Mouse (Mus musculus) embryonic stem cell, embryonic (primary cell): ENCODE results near the gene Nppa.

Experiments
- CTCF ChIA-PET, 4 experiments: fragments of 300-600 bp in 2 of 4; fragments of 350-600 bp in 2 of 4; sonication (Branson Sonifier 250); formaldehyde crosslinking; loops; one replicate each; lab custom pipeline; 2022; ENCODE audit warnings: inconsistent platforms in 2 of 4; lab: Charles Lee
- POLR2A ChIA-PET, 4 experiments: fragments of 300-600 bp in 2 of 4; fragments of 350-600 bp in 2 of 4; sonication (Branson Sonifier 250); formaldehyde crosslinking; loops; one replicate each; lab custom pipeline; 2022; ENCODE audit warnings: antibody characterized with exemption in 4 of 4, inconsistent platforms in 1 of 4; lab: Charles Lee

The Nppa gene

DNA sequence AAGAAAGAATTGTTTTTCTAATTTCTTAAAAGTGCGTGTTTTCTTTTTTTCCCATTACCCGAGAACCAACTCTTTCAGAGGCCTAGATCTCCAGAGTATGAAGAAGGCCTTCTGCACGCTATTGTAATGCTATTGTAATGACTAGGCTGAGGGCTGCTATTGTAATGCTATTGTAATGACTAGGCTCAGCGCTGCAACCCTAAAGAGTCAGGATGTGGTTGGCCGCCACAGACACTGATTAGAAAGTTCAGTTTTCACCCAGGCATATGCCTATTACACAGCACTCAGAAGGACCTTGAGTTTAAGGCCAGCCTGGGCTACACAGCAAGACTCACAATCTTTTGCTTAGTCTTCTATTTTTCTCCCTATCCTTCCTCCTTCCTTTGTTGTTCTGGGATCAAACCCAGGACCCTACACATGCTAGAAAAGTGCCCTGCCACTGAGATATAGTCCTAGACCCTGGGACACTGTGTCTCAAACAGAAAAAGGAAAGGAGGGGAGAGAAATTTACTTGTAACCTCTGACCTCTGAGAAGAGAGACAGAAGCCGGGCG lies 33.4 kb downstream of the Nppa start:
- CTCF ChIA-PET: no interaction called here
- POLR2A ChIA-PET: interaction anchor here in 3 of 4 experiments (0.7 to 43.0 kb wide), 23 partner anchors 0 to 120 kb away, joined by 3 to 812 read pairs (median 7); partner anchors contain the start of genes Agtrap (in 2 of the 3), Nppb (in 2 of the 3), Clcn6 (in 1 of the 3) and Mthfr (in 1 of the 3)

- POLR2A ChIA-PET: interaction anchor here (0.6 to 43.0 kb wide), 19 partner anchors 1 to 413 kb away, joined by 3 to 812 read pairs (median 3); partner anchors contain the start of genes Agtrap (in 2 of the 4), Clcn6 (in 1 of the 4), Disp3 (in 1 of the 4) and Mthfr (in 1 of the 4)
- CTCF ChIA-PET: interaction anchor here in 1 of 4 experiments (0.6 kb wide), 1 partner anchor 80 kb away, joined by 4 read pairs; no protein-coding TSS in a partner anchor
These were observed 34.9 kb downstream of the Nppa start for GRCm38 (mm10) chr4:148035440-148035839.

- ChIA-PET CTCF (interaction anchor here in 3 of 4 experiments (0.8 to 1.7 kb wide), 10 partner anchors 20 to 122 kb away, joined by 3 to 6 read pairs (median 4); partner anchors contain the start of genes Fbxo2 (in 1 of the 3), Fbxo44 (in 1 of the 3) and Nppb (in 1 of the 3)), POLR2A (interaction anchor here (0.6 to 43.0 kb wide), 85 partner anchors 4 to 589 kb away, joined by 3 to 812 read pairs (median 5); partner anchors contain the start of genes Agtrap (in 2 of the 4), Fbxo2 (in 2 of the 4), Fbxo44 (in 2 of the 4) and Fbxo6 (in 2 of the 4))
These were observed 37.6 kb downstream of the Nppa start for GRCm38 (mm10) chr4:148038079-148038599.

GRCm38 (mm10) chr4:148038600-148039253 lies 38.2 kb downstream of the Nppa start, which contains the start of the genes Clcn6 and Mthfr:
Gene Clcn6, minus strand, starts transcription at chr4:148038821.
Gene Mthfr, plus strand, starts transcription at chr4:148039077.
- POLR2A ChIA-PET: interaction anchor here (0.6 to 43.0 kb wide), 87 partner anchors 5 to 594 kb away, joined by 3 to 812 read pairs (median 5); partner anchors contain the start of genes Fbxo2 (in 3 of the 4), Fbxo44 (in 3 of the 4), Agtrap (in 2 of the 4) and Fbxo6 (in 2 of the 4)

GRCm38 (mm10) chr4:148039254-148040028 lies 38.9 kb downstream of the Nppa start:
- CTCF ChIA-PET: interaction anchor here in 3 of 4 experiments (0.8 to 1.7 kb wide), 8 partner anchors 19 to 121 kb away, joined by 3 to 6 read pairs (median 4); partner anchors contain the start of genes Fbxo2 (in 1 of the 3) and Fbxo44 (in 1 of the 3)
- POLR2A ChIA-PET: interaction anchor here (0.6 to 43.0 kb wide), 78 partner anchors 5 to 593 kb away, joined by 3 to 812 read pairs (median 6); partner anchors contain the start of genes Fbxo2 (in 3 of the 4), Fbxo44 (in 3 of the 4), Agtrap (in 2 of the 4) and Fbxo6 (in 2 of the 4)

More at GRCm38 (mm10) chr4:148038600-148039253, 38.2 kb downstream of the Nppa start, which contains the start of the genes Clcn6 and Mthfr:
- CTCF ChIA-PET: interaction anchor here in 3 of 4 experiments (0.8 to 1.7 kb wide), 10 partner anchors 19 to 122 kb away, joined by 3 to 6 read pairs (median 4); partner anchors contain the start of genes Fbxo2 (in 1 of the 3) and Fbxo44 (in 1 of the 3)

GRCm38 (mm10) chr4:148040029-148040830 lies 39.7 kb downstream of the Nppa start:
- CTCF ChIA-PET: interaction anchor here in 3 of 4 experiments (0.7 to 2.9 kb wide), 8 partner anchors 18 to 100 kb away, joined by 3 to 14 read pairs (median 4); no protein-coding TSS in a partner anchor
- POLR2A ChIA-PET: interaction anchor here (0.6 to 43.0 kb wide), 68 partner anchors 6 to 592 kb away, joined by 3 to 812 read pairs (median 4); partner anchors contain the start of genes Agtrap (in 2 of the 4), Fbxo6 (in 2 of the 4), Mtor (in 2 of the 4) and Clcn6 (in 1 of the 4)

DNA sequence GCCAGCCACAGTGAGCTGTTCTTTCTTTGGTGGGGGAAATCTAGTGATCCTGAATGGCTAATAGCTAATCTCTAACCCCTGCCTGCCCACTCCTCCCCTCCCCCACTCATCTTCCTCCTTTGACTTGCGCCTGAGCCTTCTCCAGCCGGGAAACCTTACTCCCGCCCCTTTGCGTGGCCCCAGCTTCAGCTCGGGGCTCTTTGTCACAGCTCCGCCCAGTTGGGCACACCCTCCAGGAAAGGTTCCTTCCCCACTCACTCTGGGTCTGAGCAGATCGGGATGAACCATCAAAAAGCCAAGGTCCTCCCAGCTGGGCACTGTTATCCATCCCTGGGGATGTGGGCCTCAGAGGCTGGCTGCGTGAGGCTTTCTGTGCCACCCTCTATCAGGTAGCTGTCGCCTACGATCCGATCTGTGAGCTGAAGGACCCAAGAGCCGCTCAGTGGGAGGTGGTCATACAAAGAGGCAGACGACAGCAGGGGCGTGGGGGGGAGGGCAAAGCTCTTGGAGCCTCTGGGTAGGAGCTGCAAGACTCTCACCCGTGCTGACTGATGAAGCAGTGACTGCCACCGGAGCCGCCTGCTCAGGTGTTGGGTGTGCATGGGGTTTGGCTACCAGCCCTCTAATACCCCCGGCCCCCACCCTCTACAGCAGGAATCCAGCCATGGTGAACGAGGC lies 40.5 kb downstream of the Nppa start:
- POLR2A ChIA-PET: interaction anchor here (0.6 to 43.0 kb wide), 56 partner anchors 7 to 559 kb away, joined by 3 to 812 read pairs (median 4); partner anchors contain the start of genes Agtrap (in 2 of the 4), Fbxo6 (in 2 of the 4), Clcn6 (in 1 of the 4) and Fbxo2 (in 1 of the 4)
- CTCF ChIA-PET: interaction anchor here in 3 of 4 experiments (0.7 to 2.9 kb wide), 11 partner anchors 17 to 99 kb away, joined by 3 to 14 read pairs (median 4); no protein-coding TSS in a partner anchor

GRCm38 (mm10) chr4:148041611-148042191 lies 41.2 kb downstream of the Nppa start:
- CTCF ChIA-PET: interaction anchor here in 2 of 4 experiments (0.7 to 2.9 kb wide), 8 partner anchors 16 to 98 kb away, joined by 3 to 14 read pairs (median 4); no protein-coding TSS in a partner anchor

DNA sequence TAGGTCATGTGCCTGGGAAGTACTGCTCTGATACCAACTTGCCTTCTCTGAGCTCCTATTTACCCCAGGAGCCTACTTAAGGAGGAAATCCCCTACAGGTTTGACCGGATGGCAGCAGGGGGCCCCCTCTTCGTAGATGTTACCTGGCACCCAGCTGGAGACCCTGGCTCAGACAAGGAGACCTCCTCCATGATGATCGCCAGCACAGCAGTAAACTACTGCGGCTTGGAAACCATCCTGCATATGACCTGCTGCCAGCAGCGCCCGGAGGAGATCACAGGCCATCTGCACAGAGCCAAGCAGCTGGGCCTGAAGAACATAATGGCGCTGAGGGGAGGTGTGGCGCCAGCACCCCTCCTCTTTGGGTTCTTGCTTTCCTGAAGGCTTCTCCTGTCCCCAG lies 42.8 kb downstream of the Nppa start:
- CTCF ChIA-PET: interaction anchor here in 3 of 4 experiments (0.6 to 2.9 kb wide), 5 partner anchors 10 to 124 kb away, joined by 3 to 14 read pairs (median 3); no protein-coding TSS in a partner anchor
- POLR2A ChIA-PET: interaction anchor here in 2 of 4 experiments (0.8 to 43.0 kb wide), 10 partner anchors 8 to 57 kb away, joined by 3 to 812 read pairs (median 6); partner anchors contain the start of genes Agtrap (in 1 of the 2), Clcn6 (in 1 of the 2) and Mthfr (in 1 of the 2)

More at GRCm38 (mm10) chr4:148041611-148042191, 41.2 kb downstream of the Nppa start:
- POLR2A ChIA-PET: interaction anchor here (0.9 to 43.0 kb wide), 39 partner anchors 7 to 559 kb away, joined by 3 to 812 read pairs (median 5); partner anchors contain the start of genes Agtrap (in 2 of the 4), Fbxo6 (in 2 of the 4), Clcn6 (in 1 of the 4) and Fbxo2 (in 1 of the 4)

- CTCF ChIA-PET: interaction anchor here (0.6 to 1.9 kb wide), 4 partner anchors 29 to 246 kb away, joined by 3 to 5 read pairs (median 3); no protein-coding TSS in a partner anchor
- POLR2A ChIA-PET: interaction anchor here in 3 of 4 experiments (0.5 to 43.0 kb wide), 10 partner anchors 7 to 249 kb away, joined by 3 to 812 read pairs (median 4); partner anchors contain the start of genes Clcn6 (in 1 of the 3) and Mthfr (in 1 of the 3)
These were observed 43.6 kb downstream of the Nppa start for GRCm38 (mm10) chr4:148044113-148044512.

GRCm38 (mm10) chr4:148046450-148047031 lies 46.0 kb downstream of the Nppa start:
- CTCF ChIA-PET: interaction anchor here in 3 of 4 experiments (0.6 to 1.7 kb wide), 4 partner anchors 13 to 640 kb away, joined by 3 to 6 read pairs (median 4); no protein-coding TSS in a partner anchor
- POLR2A ChIA-PET: interaction anchor here in 3 of 4 experiments (0.9 to 43.0 kb wide), 12 partner anchors 4 to 130 kb away, joined by 3 to 812 read pairs (median 4); partner anchors contain the start of genes Clcn6 (in 2 of the 3), Mthfr (in 2 of the 3) and Agtrap (in 1 of the 3)

GRCm38 (mm10) chr4:148050396-148050914 lies 49.9 kb downstream of the Nppa start:
- POLR2A ChIA-PET: interaction anchor here (0.8 to 43.0 kb wide), 9 partner anchors 1 to 65 kb away, joined by 3 to 812 read pairs (median 6); partner anchors contain the start of genes Clcn6 (in 2 of the 4), Mthfr (in 2 of the 4) and Nppb (in 1 of the 4)
- CTCF ChIA-PET: interaction anchor here in 2 of 4 experiments (0.6 to 2.7 kb wide), 2 partner anchors 10 to 15 kb away, joined by 4 to 6 read pairs; no protein-coding TSS in a partner anchor
